Mouse (Mus musculus): ENCODE data around the gene Paf1.

The Paf1 gene

DNA sequence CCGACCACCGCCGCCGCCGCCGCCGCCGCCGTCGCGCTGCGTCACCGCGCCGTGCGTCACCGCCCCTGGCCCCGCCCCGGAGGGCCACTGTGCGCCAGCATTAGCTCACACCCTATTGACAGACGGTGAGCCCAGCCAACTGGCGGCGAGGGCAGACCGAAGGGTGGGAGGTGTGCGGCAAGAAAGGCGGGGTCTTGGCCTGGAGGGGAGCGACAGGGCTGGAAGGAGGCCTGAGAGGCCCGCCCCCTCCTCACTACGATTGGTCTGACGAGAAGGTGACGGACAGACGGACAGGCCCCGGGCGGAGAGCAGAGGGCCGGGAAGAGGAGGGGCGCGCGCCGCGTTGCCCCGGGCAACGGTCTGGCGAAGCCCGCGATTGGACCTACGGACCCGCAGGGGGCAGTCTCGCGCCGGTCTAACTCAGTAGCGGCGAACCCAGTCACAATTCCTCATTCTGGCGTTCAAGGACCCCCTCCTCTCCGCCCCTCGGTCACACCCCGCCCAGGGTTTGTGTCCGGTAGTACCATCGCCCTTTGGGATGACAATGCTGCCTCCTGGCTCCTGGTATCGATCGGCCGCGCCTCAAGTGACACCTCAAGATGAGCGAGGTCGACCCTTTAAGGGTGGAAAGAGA lies 43.6 kb downstream of the Paf1 start:
- DNase-seq (ENCODE audit: low spot score), result peak; percentile 97

DNA sequence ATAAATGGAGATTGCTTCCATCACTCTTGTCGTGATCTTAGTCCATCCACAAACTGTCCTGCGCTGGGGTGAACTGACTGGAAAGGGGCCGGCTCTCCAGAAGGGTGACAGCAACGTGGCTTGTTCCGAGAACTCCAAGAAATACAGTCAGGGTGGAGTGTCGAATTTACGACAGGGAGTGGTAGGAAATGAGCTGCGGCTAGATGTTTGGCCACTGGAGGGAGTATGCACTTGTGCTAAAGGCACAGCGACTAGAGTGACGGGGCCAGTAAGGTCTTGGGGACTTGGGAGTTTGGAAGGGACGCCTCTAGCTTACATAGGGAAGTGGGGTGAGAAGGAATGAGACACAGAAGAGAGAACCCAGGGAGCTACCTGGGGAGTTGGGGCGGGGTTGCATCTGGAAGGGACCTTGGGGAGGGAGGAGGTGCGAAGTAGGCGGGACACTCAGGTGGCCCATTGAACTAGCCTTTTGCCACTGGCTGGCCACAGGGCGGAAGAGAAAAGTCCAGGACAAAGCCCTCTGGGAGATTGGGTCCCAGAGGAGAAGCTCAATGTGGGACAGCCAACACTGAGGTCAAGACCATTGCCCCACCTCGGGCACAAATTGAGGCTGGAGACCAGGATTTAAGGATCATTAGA lies 44.3 kb downstream of the Paf1 start, which contains the start of gene Gmfg:
TSS of gene Gmfg (plus strand) at position 516 of the 639 bp plus-strand sequence.
- peak; percentile 79 for DNase-seq (ENCODE audit: low spot score)

DNA sequence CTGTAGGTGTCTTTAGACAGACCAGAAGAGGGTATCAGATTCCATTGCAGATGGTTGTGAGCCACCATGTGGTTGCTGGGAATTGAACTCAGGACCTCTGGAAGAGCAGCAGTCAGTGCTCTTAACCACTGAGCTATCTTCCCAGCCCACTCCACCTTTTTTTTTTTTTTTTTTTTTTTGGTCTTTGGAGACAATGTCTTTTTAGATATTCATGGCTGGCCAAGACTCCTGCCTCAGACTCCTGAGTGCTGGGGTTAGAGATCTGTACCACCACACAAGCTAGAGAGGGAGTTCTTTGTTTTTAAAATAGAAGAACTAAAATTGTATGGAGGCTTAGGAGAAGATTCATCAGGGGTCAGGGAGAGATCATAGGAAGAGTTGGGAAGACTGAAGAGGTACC lies 45.2 kb downstream of the Paf1 start:
- DNase-seq (ENCODE audit: low spot score), result no peak

DNA sequence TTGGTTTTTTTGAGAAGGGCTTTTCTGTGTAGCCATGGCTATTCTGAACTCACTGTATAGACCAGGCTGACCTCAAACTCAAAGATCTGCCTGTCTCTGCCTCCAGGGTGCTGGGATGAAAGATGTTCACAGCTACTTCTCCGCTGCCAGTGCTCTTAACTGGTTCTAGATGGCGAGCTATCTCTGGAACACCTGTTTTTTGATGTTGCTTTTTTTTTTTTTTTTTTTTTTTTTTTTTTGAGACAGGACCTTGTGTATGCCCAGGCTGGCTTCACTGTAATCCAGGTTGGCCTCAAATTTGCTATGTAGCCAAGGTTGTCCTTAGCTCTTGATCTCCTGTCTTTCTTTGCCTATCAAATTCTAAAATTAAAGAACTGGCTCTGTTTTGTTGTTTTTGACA lies 46.0 kb downstream of the Paf1 start:
- no peak for DNase-seq (ENCODE audit: low spot score)

DNA sequence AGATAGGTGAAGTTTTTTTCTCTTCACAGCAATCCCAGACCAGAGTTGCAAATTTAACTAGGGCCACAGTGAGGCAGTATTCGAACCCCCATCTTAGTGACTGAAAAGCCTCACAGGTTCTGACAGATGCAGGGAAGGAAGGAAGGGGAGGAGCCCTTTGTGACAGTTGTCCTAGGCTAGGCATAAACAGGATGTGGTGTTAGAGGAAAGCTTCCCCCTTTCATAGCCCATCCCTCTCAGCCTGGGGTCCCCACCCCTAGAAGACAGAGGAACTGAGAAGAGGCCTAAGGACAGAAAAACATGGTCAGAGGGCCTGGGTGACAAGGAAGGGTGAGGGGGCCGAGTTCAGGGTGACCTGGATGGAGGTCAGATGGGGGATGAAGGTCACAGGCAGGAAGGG lies 48.0 kb downstream of the Paf1 start:
- DNase-seq (ENCODE audit: low spot score), result no peak

DNA sequence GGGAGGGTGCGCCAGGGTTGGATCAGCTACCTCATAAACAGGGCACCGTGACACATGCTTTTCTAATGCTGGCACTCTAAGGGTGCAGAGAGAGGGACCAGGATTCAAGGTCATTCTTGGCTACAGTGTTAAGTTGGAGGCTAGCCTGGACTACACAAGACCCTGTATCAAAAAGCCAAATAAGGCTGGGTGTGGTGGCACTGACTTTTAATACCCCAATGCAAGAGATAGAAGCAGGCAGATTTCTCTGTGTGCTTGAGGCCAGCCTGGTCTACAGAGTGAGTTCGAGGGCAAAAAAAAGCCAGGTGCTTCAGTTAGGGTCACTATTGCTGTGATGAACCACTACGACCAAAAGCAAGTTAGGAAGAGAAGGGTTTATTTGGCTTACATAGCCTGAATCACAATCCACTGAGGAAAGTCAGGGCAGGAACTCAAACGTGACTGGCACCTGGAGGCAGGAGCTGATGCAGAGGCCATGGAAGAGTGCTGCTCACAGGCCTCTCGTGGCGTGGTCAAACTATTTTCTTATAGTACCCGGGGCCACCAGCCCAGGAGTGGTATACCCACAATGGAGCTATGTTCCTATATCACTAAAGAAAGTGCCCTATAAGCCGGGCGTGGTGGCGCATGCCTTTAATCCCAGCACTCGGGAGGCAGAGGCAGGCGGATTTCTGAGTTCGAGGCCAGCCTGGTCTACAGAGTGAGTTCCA lies 49.2 kb downstream of the Paf1 start:
- no peak for DNase-seq (ENCODE audit: low spot score)

DNA sequence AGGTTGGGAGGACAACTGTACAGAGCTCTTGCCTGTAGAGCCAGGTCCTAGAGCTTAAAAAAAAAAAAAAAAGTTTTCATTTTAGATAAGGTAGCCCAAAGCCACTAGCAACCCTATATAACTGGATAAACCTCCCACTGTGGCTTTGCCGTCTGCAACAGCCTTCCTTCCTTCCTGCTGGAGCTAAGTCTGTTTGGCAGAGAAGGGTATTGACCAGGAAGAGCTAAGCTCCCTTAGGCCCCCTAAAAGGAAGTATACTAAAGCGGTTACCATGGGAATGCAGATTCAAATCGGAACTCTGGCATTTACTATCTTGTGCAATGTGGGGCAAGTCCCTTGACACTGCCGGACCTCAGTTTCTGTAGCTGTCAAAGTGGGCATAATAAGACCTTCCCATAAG lies 49.9 kb downstream of the Paf1 start:
- no peak for DNase-seq (ENCODE audit: low spot score)

DNA sequence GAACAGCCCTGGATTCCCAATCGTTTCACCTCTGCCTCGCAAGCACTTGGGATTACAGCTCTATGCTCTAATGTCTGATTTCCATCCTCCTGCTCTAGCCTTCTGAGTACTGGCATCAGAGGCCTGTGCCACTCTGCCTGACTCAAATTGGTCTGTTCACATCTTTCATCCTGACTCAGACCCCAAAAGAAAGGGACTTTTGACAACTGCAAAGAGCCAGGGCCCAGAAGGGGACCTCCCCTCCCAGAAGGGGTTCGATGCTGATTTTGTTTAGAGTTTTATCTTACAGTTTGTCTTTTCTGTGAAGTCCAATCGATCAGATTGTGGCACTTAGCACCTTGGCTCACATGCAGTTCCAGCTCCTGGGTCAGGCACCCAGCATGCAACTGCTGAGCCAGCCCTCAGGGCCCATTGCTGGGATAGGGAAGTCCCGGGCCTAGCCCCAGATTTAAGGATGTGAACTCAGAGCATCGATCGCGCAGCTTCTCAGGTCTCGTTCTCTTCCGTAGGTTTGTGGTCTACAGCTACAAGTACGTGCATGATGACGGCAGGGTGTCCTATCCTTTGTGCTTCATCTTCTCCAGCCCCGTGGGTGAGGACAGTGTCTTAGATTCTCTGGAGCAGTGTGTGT lies 51.7 kb downstream of the Paf1 start:
- DNase-seq (ENCODE audit: low spot score), result no peak

DNA sequence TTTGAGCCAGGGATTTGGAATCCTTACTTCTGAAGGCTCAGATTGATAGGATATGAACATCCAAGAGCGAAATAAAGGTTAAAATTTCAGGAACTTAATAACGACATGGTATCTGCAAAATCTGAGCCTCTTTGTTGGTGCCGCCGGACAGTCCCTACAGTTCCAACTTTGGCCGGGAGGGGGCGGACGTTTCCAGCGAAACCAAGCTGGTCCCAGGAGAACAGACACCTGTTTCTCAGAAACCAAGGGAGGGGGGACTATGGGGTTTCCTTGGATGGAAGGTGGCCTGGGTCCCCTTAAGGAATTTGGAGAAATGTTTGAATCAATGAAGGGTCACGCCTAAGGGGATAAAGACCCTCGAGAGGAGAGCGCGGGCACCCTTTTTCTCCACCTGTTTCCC lies 53.7 kb downstream of the Paf1 start:
- DNase-seq (ENCODE audit: low spot score), result peak; percentile 54

DNA sequence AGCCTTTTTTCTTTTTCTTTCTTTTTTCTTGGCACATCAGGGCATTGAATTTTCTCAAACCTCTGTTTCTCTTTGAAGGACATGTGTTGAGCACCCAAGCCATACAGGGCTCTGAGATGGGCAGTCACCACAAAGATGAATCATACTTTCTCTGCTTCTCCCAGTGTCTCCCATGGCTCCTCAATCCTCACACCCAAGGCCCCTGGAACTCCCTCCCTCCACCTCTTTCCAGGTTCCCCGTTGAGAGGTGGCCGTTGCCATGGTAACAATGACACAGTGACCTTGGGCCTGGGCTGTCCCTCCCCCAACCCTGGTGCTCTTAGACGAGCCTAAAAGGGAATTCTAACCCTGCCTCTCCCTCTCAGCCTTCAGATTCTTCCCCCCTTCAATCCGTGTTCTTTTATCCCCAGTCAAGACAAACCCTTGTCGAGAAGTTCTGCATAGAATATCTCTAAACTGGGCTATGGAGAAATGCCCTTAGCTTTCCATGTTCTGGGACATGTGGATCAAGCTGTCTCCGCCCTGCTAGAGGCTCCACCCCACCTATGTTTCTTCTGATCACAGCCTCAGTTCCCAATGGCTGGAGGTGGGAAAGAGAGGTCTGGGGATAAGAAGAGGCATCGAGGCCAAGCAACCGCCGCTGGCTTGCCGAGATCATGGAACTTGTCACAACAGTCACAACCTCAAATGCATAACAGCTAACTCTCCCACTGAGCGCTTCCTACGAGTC lies 54.5 kb downstream of the Paf1 start:
- no peak for DNase-seq (ENCODE audit: low spot score)

DNA sequence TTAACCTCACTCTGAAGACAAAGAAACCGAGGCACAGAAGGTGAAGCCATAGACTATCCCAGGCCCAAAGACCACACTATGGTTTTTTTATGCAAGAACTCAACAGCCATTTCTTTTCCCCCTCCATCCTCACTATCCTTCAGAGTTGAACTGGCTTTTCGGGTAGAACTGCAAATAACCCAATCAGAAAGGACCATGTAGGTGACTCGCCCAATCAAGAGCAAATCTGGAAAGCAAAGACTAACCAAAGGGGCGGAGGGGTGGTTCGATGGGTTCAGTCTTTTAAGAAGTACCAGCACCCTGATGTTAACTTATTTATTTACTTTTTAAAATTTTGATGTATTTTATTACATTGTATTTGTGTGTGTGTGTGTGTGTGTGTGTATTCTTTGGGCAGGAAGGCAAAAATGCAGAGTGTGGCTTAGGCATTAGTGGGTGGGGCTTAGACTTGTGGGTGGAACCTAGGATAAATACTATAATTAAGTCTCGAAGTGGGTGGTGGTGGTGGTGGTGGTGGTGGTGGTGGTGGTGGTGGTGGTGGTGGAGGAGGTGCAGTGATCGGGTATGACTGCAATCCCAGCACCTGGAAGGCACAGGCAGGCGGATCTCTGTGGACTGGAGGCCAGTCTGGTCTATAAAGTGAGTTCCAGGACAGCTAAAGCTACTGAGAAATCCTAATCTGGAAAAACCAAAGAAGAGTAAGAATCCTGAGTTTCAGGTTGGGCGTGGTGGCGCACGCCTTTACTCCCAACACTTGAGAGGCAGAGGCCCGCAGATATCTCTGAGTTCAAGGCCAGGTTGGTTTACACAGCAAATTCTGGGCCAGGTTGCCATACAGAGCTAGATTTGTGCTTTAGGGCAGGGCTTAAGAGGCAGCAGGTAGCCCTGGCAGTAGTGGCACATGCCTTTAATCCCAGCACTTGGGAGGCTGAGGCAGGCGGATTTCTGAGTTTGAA lies 55.4 kb downstream of the Paf1 start:
- no peak for DNase-seq (ENCODE audit: low spot score)

All from adipocyte (in vitro differentiated cells).